Mouse (Mus musculus) liver, adult 2 months (tissue): ENCODE results near the gene Usp32.

ENCODE experiments used
- CTCF ChIP-seq: fragments of 200-500 bp; IDR thresholded peaks from 2 replicates; pipeline ENCODE4 v1.5.1; 2011; ENCODE audit warnings: low read depth, low read length, control low read depth
- POLR2A ChIP-seq: fragments of 200-500 bp; IDR thresholded peaks from 2 replicates; pipeline ENCODE4 v1.6.1; 2011; ENCODE audit warnings: low read length, control low read depth; ENCODE audit not compliant: insufficient read depth; ENCODE audit errors: extremely low read depth

DNA sequence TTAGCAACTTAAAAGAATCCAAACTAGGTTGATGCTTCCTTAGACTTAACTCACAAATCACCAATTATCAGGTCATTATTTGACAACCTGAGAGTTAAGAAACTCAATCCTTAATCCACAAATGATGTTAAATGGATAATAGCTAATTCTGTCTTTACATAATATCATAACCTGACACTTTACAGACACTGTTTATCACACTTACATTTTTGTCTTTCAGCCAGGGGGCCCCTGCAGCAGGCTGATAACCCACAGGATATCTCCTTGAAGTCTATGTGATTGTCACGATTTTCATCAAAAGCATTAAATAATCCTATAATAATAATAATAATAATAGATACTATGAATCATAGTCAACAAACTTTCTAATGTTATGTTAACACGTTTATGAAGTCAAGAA, 84.4 kb downstream of the Usp32 start:
- TF ChIP-seq POLR2A (no peak), CTCF (no peak)
